Mouse (Mus musculus) neural tube, embryonic 14.5 days (tissue): ENCODE measurements at regions not wholly inside any gene's neighbourhood (a gene's known extent, or its start where the extent isn't known, plus 50 kb on each side); places are given as distances from the start of the nearest gene placed in this dataset.
"Not testable (repeated sequence)": the region's sequence is repeated elsewhere in the genome, so short reads cannot be mapped to it uniquely, and the experiment has no call there.

Experiments used
- ATAC-seq: fragments of 200-750 bp; cut with Nextera tagmentation; 2 replicates; pipeline ENCODE4 v1.8.0; 2017; ENCODE audit warnings: low read depth, mild to moderate bottlenecking, moderate TSS enrichment, moderate library complexity
- H3K27ac ChIP-seq: fragments of 300-500 bp; sonication (generic); 2 replicates; pipeline ENCODE4 v1.5.1; 2014; ENCODE audit warnings: low read depth, mild to moderate bottlenecking, control low read depth, low read length, moderate library complexity, mixed read lengths
- H3K27me3 ChIP-seq: fragments of 300-500 bp; sonication (generic); 2 replicates; pipeline ENCODE4 v1.6.1; 2014; ENCODE audit warnings: low read length; ENCODE audit not compliant: control insufficient read depth, insufficient read depth
- H3K36me3 ChIP-seq: fragments of 300-500 bp; sonication (generic); 2 replicates; pipeline ENCODE4 v1.6.1; 2014; ENCODE audit warnings: low read length, mixed read lengths; ENCODE audit not compliant: control insufficient read depth, insufficient read depth
- H3K4me1 ChIP-seq: fragments of 300-500 bp; sonication (generic); 2 replicates; pipeline ENCODE4 v1.6.1; 2014; ENCODE audit warnings: low read length; ENCODE audit not compliant: control insufficient read depth, insufficient read depth
- H3K4me2 ChIP-seq: fragments of 300-500 bp; sonication (generic); 2 replicates; pipeline ENCODE4 v1.6.1; 2014; ENCODE audit warnings: mild to moderate bottlenecking, low read depth, low read length, control low read depth
- H3K4me3 ChIP-seq: fragments of 300-500 bp; sonication (generic); 2 replicates; pipeline ENCODE4 v1.5.1; 2014; ENCODE audit warnings: low read depth, low read length, control low read depth, mixed read lengths
- H3K9ac ChIP-seq: fragments of 300-500 bp; sonication (generic); replicated peaks from 2 replicates; pipeline ENCODE4 v1.6.1; 2014; ENCODE audit warnings: low read depth, mild to moderate bottlenecking, control low read depth, low read length, mixed read lengths
- H3K9me3 ChIP-seq: fragments of 300-500 bp; sonication (generic); 2 replicates; pipeline ENCODE4 v1.6.1; 2016; ENCODE audit warnings: low read length; ENCODE audit not compliant: control insufficient read depth
- WGBS: fragments of 180-500 bp; shearing (Covaris S2); extraction: QIAGEN DNeasy Blood & Tissue Kit; methylation state at CpG from one replicate; pipeline ENCODE4 v1.1.7; 2014; 5-methylcytosine and 5-hydroxymethylcytosine counted together

DNA sequence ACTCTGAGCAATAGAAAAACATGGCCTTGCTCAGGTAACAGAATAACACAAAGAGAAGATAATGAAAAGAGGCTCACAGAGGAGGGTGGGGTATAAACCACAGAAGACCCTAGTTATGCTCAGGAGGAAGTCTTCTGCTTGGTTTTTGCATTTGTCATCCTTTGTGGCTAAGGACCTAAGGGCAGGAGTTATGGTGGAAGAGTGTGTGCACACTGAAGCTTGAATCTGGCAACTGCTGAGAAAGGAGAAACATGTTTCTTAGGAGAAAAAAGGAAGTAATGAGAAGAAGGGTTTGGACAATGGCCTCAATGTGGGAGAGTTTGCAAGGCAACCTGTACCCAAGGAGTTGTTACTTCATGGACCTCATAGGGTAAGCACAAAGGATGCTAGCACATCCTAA is 106.8 kb upstream of the Nyap2 start:
- H3K4me2 ChIP-seq, result no peak overlapping the region
- no peak overlapping the region for H3K27ac ChIP-seq
- no peaks in the 10 kb centered on the region for H3K4me1 ChIP-seq
- H3K36me3 ChIP-seq, result no peaks in the 10 kb centered on the region
- no peak for ATAC-seq
- H3K9me3 ChIP-seq, result no peaks in the 10 kb centered on the region
- no peaks in the 10 kb centered on the region for H3K27me3 ChIP-seq
- no peak overlapping the region for H3K9ac ChIP-seq
- H3K4me3 ChIP-seq, result no peak overlapping the region

DNA sequence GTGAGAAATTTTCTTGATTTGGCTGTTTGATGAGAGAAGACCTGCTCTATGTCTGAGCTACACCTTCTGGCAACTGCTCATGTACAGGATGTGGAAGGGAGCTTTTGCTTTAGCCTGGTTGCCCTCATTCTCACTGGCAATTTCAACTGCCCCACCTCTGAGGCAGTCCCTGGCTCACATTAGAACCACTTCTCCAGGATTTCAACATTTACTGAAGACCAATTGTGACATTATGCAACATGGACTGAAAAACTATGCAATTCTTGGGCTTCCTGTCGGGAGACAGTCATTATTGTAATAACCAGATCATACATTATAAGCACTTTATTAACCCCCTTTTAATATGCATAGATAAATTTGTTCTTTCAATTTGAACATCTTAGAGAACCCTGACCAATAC is 107.6 kb upstream of the Nyap2 start:
- no peak overlapping the region for H3K4me3 ChIP-seq
- no peaks in the 10 kb centered on the region for H3K4me1 ChIP-seq
- H3K9ac ChIP-seq, result no peak overlapping the region
- no peaks in the 10 kb centered on the region for H3K9me3 ChIP-seq
- H3K36me3 ChIP-seq, result no peaks in the 10 kb centered on the region
- WGBS, result 75% methylated on average over 1 of the region's 1 CpGs
- H3K4me2 ChIP-seq, result no peak overlapping the region
- no peaks in the 10 kb centered on the region for H3K27me3 ChIP-seq
- ATAC-seq, result no peak
- H3K27ac ChIP-seq, result no peak overlapping the region

DNA sequence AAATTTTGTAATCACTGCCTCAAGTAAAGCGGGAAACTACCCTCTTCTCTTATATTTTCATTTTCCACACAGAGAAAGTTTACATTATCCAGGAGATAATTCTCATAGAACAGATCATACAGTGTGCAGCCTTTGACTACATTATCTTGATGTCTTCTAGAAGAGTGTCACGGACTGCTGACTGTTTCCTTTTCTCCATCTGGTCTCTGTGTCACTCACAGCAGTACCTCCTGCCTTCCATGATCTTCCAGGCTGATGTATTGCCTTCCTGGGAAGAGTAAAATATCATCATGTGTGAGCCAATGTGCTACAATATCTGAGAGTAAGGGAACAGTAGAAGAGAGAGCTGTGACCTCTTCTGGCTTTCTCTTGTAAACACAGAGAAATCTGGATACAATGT is 111.0 kb upstream of the Nyap2 start:
- WGBS, result 74% methylated on average over 2 of the region's 2 CpGs
- Histone ChIP-seq H3K27ac (no peak overlapping the region), H3K9me3 (no peaks in the 10 kb centered on the region), H3K36me3 (no peaks in the 10 kb centered on the region), H3K4me3 (no peak overlapping the region), H3K9ac (no peak overlapping the region), H3K27me3 (no peaks in the 10 kb centered on the region), H3K4me2 (no peak overlapping the region), H3K4me1 (no peaks in the 10 kb centered on the region)
- ATAC-seq, result no peak

DNA sequence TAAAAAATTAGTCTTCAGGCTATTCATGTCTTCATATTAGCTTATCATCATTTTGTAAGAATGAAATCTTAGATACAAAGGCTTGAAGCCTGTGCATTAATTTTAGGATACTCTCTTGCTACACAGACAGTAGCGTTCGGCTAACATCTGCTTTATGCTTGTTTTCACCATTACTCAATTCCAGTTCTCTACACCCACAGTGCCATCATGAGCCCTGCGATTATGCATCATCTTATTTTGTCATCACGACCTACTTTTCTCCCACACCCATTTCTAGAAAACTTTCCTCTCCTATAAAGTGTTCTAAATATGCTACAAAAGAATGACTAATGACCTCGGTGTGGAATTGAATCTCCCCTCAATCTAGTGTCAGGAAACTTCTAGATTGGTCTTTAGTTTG is 112.4 kb upstream of the Nyap2 start:
- no peaks in the 10 kb centered on the region for H3K36me3 ChIP-seq
- 86% methylated on average over 5 of the region's 5 CpGs for WGBS
- no peak overlapping the region for H3K9ac ChIP-seq
- H3K27me3 ChIP-seq, result no peaks in the 10 kb centered on the region
- H3K27ac ChIP-seq, result no peak overlapping the region
- no peak for ATAC-seq
- H3K9me3 ChIP-seq, result no peaks in the 10 kb centered on the region
- no peak overlapping the region for H3K4me3 ChIP-seq
- no peaks in the 10 kb centered on the region for H3K4me1 ChIP-seq
- H3K4me2 ChIP-seq, result no peak overlapping the region

DNA sequence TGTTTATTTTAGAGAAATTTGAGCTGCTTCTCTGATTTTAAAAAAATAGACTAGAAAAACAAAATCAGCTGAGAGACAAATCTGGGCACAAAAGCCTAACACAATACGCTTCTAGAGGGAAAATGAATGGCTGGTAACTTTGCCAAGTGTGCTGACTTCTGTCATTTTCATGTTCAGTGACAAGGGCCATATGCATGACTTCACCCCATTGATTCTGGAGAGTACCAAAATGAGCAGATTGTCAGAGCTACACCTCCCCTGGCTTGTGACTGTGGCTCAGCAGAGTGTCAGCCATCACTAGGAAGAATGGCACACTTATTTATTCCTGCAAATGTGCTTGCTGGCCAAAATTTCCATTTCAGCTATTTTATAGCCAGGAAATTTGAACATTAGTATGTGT is 112.9 kb upstream of the Nyap2 start:
- no peak for ATAC-seq
- no peak overlapping the region for H3K27ac ChIP-seq

DNA sequence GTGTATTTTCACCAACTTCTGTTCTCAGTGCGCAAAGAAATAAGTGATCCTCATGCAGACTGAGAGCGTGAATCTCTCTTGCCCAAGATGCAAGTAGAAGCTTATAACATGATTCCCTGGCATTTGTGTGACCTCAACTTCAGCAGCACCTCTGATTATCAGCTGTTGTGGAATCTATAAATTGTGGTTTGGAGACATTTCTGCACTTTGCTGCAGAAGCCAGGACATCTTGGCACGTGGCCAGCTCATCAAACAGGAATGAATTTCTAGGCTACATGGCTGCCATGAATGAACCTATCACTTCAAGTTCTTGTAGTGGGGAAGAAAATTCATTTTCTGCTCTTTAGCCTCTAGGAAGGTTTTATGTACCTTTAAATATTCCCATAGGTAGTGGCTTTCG is 126.3 kb upstream of the Nyap2 start:
- Histone ChIP-seq H3K36me3 (no peaks in the 10 kb centered on the region), H3K4me2 (no peak overlapping the region), H3K27me3 (no peaks in the 10 kb centered on the region), H3K9me3 (no peaks in the 10 kb centered on the region), H3K4me3 (no peak overlapping the region), H3K4me1 (no peaks in the 10 kb centered on the region), H3K9ac (no peak overlapping the region), H3K27ac (no peak overlapping the region)
- 80% methylated on average over 4 of the region's 4 CpGs for WGBS
- no peak for ATAC-seq

More for the DNA sequence above, 112.9 kb upstream of the Nyap2 start:
- Histone ChIP-seq H3K27me3 (no peaks in the 10 kb centered on the region), H3K9ac (no peak overlapping the region), H3K4me3 (no peak overlapping the region), H3K36me3 (no peaks in the 10 kb centered on the region), H3K4me1 (no peaks in the 10 kb centered on the region), H3K9me3 (no peaks in the 10 kb centered on the region), H3K4me2 (no peak overlapping the region)
- WGBS, result 67% methylated on average over 1 of the region's 1 CpGs

DNA sequence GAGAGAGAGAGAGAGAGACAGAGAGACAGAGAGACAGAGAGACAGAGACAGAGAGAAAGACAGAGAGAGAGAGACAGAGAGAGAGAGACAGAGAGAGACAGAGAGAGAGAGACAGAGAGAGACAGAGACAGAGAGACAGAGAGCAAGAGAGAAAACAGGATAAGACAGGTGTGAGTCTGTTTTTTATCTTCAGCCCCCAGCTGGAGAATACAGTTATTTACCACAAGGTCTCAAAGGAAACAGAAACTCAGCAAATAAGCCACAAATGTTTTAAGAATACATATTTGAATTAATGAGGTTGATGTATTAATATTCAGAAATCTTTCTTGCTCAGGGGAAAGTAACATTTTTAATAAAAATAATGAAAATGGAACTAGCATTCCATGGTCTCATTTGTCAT is 130.7 kb upstream of the Nyap2 start:
- not testable (repeated sequence) for ATAC-seq, H3K27me3 ChIP-seq, H3K9me3 ChIP-seq, H3K27ac ChIP-seq, H3K4me3 ChIP-seq, H3K9ac ChIP-seq, H3K4me1 ChIP-seq, H3K4me2 ChIP-seq, H3K36me3 ChIP-seq

DNA sequence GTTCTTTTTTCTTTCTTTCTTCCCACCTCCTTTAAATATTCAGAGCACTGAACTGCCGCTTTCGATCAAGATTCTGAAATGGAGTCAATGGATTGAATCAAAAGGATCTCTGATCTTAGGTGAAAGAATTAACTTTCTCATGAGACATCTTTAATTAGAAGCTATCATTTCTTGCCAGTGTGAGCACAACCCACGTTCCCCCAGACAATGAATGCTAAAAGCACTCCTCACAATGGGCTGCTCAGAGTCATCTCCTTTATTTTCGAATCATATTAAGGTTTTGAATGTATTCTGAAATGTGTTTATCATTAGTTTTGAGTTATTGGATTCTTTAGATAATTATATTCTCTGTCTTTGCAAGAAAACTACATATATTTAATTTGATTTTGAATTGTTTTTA is 137.4 kb upstream of the Nyap2 start:
- H3K36me3 ChIP-seq, result no peaks in the 10 kb centered on the region
- H3K4me2 ChIP-seq, result no peak overlapping the region
- H3K27ac ChIP-seq, result no peak overlapping the region
- H3K9ac ChIP-seq, result no peak overlapping the region
- no peaks in the 10 kb centered on the region for H3K27me3 ChIP-seq
- no peak overlapping the region for H3K4me3 ChIP-seq
- WGBS, result 65% methylated on average over 4 of the region's 4 CpGs
- H3K4me1 ChIP-seq, result no peaks in the 10 kb centered on the region
- no peak for ATAC-seq
- no peaks in the 10 kb centered on the region for H3K9me3 ChIP-seq

DNA sequence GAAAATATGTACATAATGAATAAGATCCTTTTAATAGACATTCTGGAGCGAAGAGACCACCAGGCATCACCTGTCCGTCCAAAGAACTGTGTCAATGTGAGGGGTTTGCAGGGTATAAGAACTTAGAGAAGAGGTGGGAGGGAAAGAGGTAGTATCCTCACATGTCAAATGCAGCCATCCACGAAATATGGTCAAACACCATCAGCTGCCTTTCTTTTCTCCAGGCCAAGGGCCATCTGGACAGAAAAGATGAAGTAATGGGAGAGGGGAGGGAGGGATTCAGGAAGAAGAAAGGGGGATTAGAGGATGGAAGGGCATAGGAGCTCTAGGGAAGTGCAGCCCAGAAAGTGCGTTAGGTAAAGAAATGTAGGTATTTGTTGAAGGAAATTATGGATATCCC is 141.0 kb upstream of the Dock10 start:
- no peak overlapping the region for H3K9ac ChIP-seq
- no peak overlapping the region for H3K4me2 ChIP-seq
- no peak overlapping the region for H3K27ac ChIP-seq
- no peak overlapping the region for H3K4me3 ChIP-seq
- H3K36me3 ChIP-seq, result no peaks in the 10 kb centered on the region
- no peaks in the 10 kb centered on the region for H3K9me3 ChIP-seq
- H3K4me1 ChIP-seq, result no peaks in the 10 kb centered on the region
- ATAC-seq, result no peak
- H3K27me3 ChIP-seq, result no peaks in the 10 kb centered on the region
- WGBS, result 88% methylated on average over 4 of the region's 4 CpGs
